Mouse (Mus musculus): ENCODE data around the gene Pkp4. TPM values are rescaled to one million over a fixed set of nuclear protein-coding genes. Genes with fewer than 3 reads are reported as not detected.

Gene Pkp4
- polyA plus RNA-seq, 1 experiment from 2014 or later, result 32.4 TPM

GRCm38 (mm10) chr2:59183541-59183940, 22.9 kb downstream of the Pkp4 start:
- WGBS, result 82% methylated on average over 4 of the region's 4 CpGs
- H3K36me3 ChIP-seq (ENCODE audit: insufficient read depth), result no peaks in the 10 kb centered on the region

DNA sequence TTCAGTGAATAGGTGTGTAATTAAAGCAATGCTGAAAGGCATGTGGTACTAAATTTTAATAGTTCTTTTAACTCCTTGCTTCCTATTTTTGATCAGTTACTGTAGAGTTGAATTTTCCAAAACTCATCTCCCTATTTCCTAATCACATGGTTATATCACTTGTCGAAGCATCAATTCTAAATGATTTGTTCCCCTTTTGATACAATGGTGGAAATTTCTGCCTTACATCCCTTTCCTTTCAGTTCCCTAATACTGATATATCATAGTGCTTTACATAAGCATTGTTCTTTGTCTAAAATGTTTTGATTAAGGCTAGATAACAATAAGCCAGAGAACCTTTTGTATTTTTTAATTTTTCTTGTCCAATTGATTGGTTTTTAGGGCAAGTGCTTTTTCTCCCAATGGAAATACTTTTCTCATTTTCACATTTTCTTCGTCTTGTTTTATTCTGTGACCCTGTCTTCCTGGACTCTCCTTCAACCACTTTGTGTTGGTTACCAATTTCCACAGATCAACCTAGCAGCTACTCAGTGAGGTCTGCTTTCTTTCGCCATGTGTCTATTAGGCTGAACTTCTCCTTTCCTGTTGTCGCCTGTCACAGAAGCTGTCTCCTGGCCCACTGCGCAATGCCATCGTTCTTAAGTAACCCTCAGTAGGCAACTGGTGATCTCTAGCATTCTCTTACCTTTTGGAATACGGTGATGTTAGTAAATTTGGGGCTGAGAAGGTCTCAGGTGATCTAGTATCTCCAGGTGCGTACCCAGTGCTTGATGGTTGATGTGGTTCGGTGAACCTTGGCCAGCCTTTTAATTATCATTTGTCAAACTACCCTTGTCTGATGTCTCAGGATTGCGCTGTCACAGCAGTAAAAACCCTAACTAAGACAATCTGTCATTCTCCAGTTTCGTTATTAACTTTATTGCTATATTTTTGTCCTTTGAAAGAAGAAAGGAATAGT, 23.7 kb downstream of the Pkp4 start:
- Histone ChIP-seq H3K9ac (no peak overlapping the region), H3K4me1 (ENCODE audit: insufficient read depth) (peaks cover 9% of the 10 kb centered on the region; the same call in 1 of the 2 replicates), H3K4me2 (no peak overlapping the region), H3K27me3 (ENCODE audit: insufficient read depth, low read length) (no peaks in the 10 kb centered on the region), H3K4me3 (ENCODE audit: low read depth, low read length) (no peak overlapping the region), H3K36me3 (ENCODE audit: insufficient read depth) (no peaks in the 10 kb centered on the region), H3K27ac (ENCODE audit: low read depth) (no peak overlapping the region), H3K9me3 (ENCODE audit: low read depth, low read length) (no peaks in the 10 kb centered on the region)
- no peak for TF ChIP-seq CTCF (IDR thresholded peaks at IDR 0.05; ENCODE audit: low read depth)
- 90% methylated on average over 11 of the region's 11 CpGs for WGBS
- DNase-seq (no peak), ATAC-seq (ENCODE audit: insufficient read depth) (no peak)

More at GRCm38 (mm10) chr2:59183541-59183940, 22.9 kb downstream of the Pkp4 start:
- TF ChIP-seq CTCF (IDR thresholded peaks at IDR 0.05; ENCODE audit: low read depth), result no peak
- DNase-seq (no peak), ATAC-seq (ENCODE audit: insufficient read depth) (no peak)
- Histone ChIP-seq H3K4me3 (ENCODE audit: low read depth, low read length) (no peak overlapping the region), H3K27me3 (ENCODE audit: insufficient read depth, low read length) (no peaks in the 10 kb centered on the region), H3K9me3 (ENCODE audit: low read depth, low read length) (no peaks in the 10 kb centered on the region), H3K4me1 (ENCODE audit: insufficient read depth) (peaks cover 17% of the 10 kb centered on the region), H3K4me2 (no peak overlapping the region), H3K9ac (no peak overlapping the region), H3K27ac (ENCODE audit: low read depth) (no peak overlapping the region)

DNA sequence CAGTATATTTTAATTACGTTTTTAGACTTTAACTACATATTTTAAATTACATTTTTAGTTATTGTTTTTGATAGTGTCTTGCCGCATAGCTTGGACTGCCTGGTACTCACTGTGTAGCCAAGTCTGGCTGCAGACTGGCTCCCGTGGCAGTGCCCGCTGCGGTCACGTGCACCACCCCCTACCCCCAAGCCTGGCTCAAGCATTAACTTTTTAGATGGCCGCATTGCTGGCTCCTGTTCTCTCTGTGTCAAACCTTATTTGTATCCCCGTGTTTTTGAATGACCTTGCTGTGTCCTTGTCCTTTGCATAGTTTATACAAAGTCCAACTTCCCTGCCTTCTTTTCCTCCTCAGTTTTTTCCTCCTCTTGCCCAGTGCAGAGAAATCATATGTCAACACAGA, 25.5 kb downstream of the Pkp4 start:
- ATAC-seq (ENCODE audit: insufficient read depth) (no peak), DNase-seq (no peak)
- 95% methylated on average over 8 of the region's 8 CpGs for WGBS
- H3K27me3 ChIP-seq (ENCODE audit: insufficient read depth, low read length), result no peaks in the 10 kb centered on the region
- no peak overlapping the region for H3K27ac ChIP-seq (ENCODE audit: low read depth)
- H3K9ac ChIP-seq, result no peak overlapping the region
- no peaks in the 10 kb centered on the region for H3K9me3 ChIP-seq (ENCODE audit: low read depth, low read length)
- no peak overlapping the region for H3K4me3 ChIP-seq (ENCODE audit: low read depth, low read length)
- no peaks in the 10 kb centered on the region; the same call in 1 of the 2 replicates for H3K4me1 ChIP-seq (ENCODE audit: insufficient read depth)
- TF ChIP-seq CTCF (IDR thresholded peaks at IDR 0.05; ENCODE audit: low read depth), result no peak
- no peak overlapping the region for H3K4me2 ChIP-seq
- no peaks in the 10 kb centered on the region for H3K36me3 ChIP-seq (ENCODE audit: insufficient read depth)

DNA sequence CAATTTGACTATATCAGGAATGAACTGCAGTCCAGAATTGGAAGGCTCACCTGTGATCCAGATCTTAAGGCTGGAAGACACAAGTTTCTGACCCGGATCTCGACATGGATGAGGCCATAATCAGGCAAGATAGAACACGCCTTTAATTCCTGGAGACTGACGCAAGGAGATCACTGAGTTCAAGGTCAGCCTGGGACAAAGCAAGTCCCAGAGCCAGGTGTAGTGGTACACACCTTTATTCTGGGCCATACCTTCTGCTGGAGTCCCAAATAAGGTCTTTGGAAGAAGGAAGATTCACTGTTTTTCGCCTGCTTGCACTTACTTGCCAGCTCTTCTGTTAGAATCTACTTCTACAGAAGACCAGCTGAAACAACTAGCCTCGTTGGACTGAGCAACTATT, 26.3 kb downstream of the Pkp4 start:
- Histone ChIP-seq H3K4me2 (no peak overlapping the region), H3K4me1 (ENCODE audit: insufficient read depth) (peaks cover 3% of the 10 kb centered on the region; the same call in 1 of the 2 replicates), H3K27me3 (ENCODE audit: insufficient read depth, low read length) (no peaks in the 10 kb centered on the region), H3K9me3 (ENCODE audit: low read depth, low read length) (no peaks in the 10 kb centered on the region), H3K9ac (no peak overlapping the region), H3K36me3 (ENCODE audit: insufficient read depth) (no peaks in the 10 kb centered on the region), H3K27ac (ENCODE audit: low read depth) (no peak overlapping the region), H3K4me3 (ENCODE audit: low read depth, low read length) (no peak overlapping the region)
- TF ChIP-seq CTCF (IDR thresholded peaks at IDR 0.05; ENCODE audit: low read depth), result no peak
- WGBS, result 92% methylated on average over 6 of the region's 6 CpGs
- DNase-seq (no peak), ATAC-seq (ENCODE audit: insufficient read depth) (no peak)

DNA sequence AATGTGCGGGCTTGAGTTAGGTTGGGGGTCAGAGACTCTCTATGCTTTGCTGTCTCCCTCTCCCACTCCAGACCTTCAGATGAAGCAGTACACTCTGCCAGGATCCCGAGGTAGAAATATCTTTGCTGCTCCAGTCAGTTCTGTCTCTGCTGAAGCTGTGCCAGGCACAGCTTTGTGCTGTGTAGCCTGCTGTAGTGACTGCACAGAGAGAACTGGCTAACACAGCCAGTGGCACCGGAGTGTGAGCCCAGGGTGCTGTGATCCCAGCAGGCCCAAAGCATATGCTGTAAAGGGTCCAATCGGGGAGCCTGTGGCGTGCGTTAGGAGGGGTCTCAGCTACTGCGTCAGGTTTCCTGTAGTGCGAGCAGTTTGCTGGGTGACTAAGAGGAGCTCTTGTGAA, 27.7 kb downstream of the Pkp4 start:
- no peaks in the 10 kb centered on the region for H3K36me3 ChIP-seq (ENCODE audit: insufficient read depth)
- H3K9ac ChIP-seq, result no peak overlapping the region
- no peak overlapping the region for H3K4me2 ChIP-seq
- no peaks in the 10 kb centered on the region for H3K27me3 ChIP-seq (ENCODE audit: insufficient read depth, low read length)
- no peak overlapping the region for H3K4me3 ChIP-seq (ENCODE audit: low read depth, low read length)
- H3K4me1 ChIP-seq (ENCODE audit: insufficient read depth), result peaks cover 3% of the 10 kb centered on the region; the same call in 1 of the 2 replicates
- no peak for ATAC-seq (ENCODE audit: insufficient read depth)
- no peak for DNase-seq
- no peak overlapping the region for H3K27ac ChIP-seq (ENCODE audit: low read depth)
- H3K9me3 ChIP-seq (ENCODE audit: low read depth, low read length), result no peaks in the 10 kb centered on the region
- no peak for TF ChIP-seq CTCF (IDR thresholded peaks at IDR 0.05; ENCODE audit: low read depth)
- 84% methylated on average over 8 of the region's 8 CpGs for WGBS

DNA sequence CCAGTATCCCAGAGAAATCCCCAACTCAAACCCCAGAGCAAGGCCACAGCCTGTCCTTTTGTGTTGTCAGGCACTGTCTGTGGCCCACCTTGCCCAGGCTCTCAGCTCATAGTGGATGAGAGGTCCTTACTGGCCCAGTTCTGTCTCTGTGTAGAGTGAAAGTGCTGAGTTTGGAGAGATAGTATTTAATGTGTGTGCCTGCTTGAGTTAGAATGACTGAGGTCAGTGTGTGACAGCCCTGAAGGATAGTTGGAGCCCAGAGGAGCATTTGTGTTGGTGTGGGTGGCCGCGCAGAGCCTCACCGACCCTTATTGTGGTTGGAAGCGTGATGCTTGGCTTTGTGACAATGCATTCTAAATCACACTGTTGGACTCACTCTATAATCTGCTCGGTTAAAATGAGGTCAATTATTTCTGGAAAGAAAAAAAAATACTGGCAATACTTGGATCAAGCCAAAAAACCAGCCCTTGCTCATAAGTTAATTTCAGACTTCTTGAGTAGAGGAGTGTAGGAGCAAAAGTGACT, 29.1 kb downstream of the Pkp4 start:
- Histone ChIP-seq H3K9ac (no peak overlapping the region), H3K4me2 (no peak overlapping the region), H3K4me3 (ENCODE audit: low read depth, low read length) (no peak overlapping the region), H3K27me3 (ENCODE audit: insufficient read depth, low read length) (no peaks in the 10 kb centered on the region), H3K27ac (ENCODE audit: low read depth) (no peak overlapping the region; the same call in 1 of the 2 replicates), H3K36me3 (ENCODE audit: insufficient read depth) (no peaks in the 10 kb centered on the region), H3K4me1 (ENCODE audit: insufficient read depth) (peaks cover 3% of the 10 kb centered on the region; the same call in 1 of the 2 replicates), H3K9me3 (ENCODE audit: low read depth, low read length) (no peaks in the 10 kb centered on the region)
- ATAC-seq (ENCODE audit: insufficient read depth), result no peak
- TF ChIP-seq CTCF (IDR thresholded peaks at IDR 0.05; ENCODE audit: low read depth), result no peak
- 59% methylated on average over 5 of the region's 5 CpGs for WGBS
- peak; percentile 44 for DNase-seq

GRCm38 (mm10) chr2:59190186-59190585, 29.5 kb downstream of the Pkp4 start:
- no peak overlapping the region; the same call in 1 of the 2 replicates for H3K27ac ChIP-seq (ENCODE audit: low read depth)
- H3K4me1 ChIP-seq (ENCODE audit: insufficient read depth), result peaks cover 3% of the 10 kb centered on the region; the same call in 1 of the 2 replicates
- ATAC-seq (ENCODE audit: insufficient read depth), result no peak
- TF ChIP-seq CTCF (IDR thresholded peaks at IDR 0.05; ENCODE audit: low read depth), result no peak
- H3K9me3 ChIP-seq (ENCODE audit: low read depth, low read length), result no peaks in the 10 kb centered on the region
- DNase-seq, result no peak
- WGBS, result 83% methylated on average over 10 of the region's 10 CpGs
- H3K27me3 ChIP-seq (ENCODE audit: insufficient read depth, low read length), result no peaks in the 10 kb centered on the region
- no peak overlapping the region for H3K4me2 ChIP-seq
- H3K4me3 ChIP-seq (ENCODE audit: low read depth, low read length), result no peak overlapping the region
- no peaks in the 10 kb centered on the region for H3K36me3 ChIP-seq (ENCODE audit: insufficient read depth)
- H3K9ac ChIP-seq, result no peak overlapping the region

Data from lung, embryonic 14.5 days (tissue).